In genomic region chr5:122925534-122925958, GRCm38 (mm10) we compare ENCODE assay signal across 8 mouse cellular contexts.
DNase-seq lines count a peak whose midpoint lies in the region; ATAC-seq lines count a peak whose summit lies in the region.

No protein-coding gene starts in this region.

- no peak overlapping the region for H3K27ac ChIP-seq in midbrain, embryonic 11.5 days (ENCODE audit: low read depth, low read length)

- peak; percentile 70 for DNase-seq in A20 (ENCODE audit: low read depth, low spot score)
- peak; percentile 25 for DNase-seq in adrenal gland, adult 8-10 months
- DNase-seq in embryo, embryonic 11.5 days (ENCODE audit: low read depth, low spot score): peak; percentile 67
- DNase-seq in heart, adult 11 months: peak; percentile 96
- peak; percentile 41 for DNase-seq in kidney, adult 11 months
- DNase-seq in left cerebral cortex, postnatal 36 days (ENCODE audit: low spot score in 2 of 2): peak; percentile 50 to 66
- peak; percentile 94 for DNase-seq in midbrain, embryonic 11.5 days (ENCODE audit: low spot score, missing footprints)
- DNase-seq in spleen, postnatal 4 days (ENCODE audit: low spot score in 2 of 2): peak; percentile 51 to 84

- WGBS in midbrain, embryonic 11.5 days: 41% methylated on average over 7 of the region's 7 CpGs

- H3K4me3 ChIP-seq in midbrain, embryonic 11.5 days (ENCODE audit: low read depth, low read length): no peak overlapping the region

- H3K27me3 ChIP-seq in midbrain, embryonic 11.5 days (ENCODE audit: control insufficient read depth, insufficient read depth, low read length): no peaks in the 10 kb centered on the region

- H3K36me3 ChIP-seq in midbrain, embryonic 11.5 days (ENCODE audit: control insufficient read depth, insufficient read depth, low read length): no peaks in the 10 kb centered on the region

- intact Hi-C loops in left cerebral cortex, postnatal 36 days (cut with DNase I): loop anchor here (5.0 kb wide), 2 partner anchors 87 to 122 kb away; partner anchors contain the start of gene Morn3

- H3K9me3 ChIP-seq in midbrain, embryonic 11.5 days (ENCODE audit: control insufficient read depth, low read length): no peaks in the 10 kb centered on the region

- no peak for ATAC-seq in midbrain, embryonic 11.5 days (ENCODE audit: low FRiP score)

- no peak overlapping the region for H3K4me2 ChIP-seq in midbrain, embryonic 11.5 days

- no peak overlapping the region for H3K9ac ChIP-seq in midbrain, embryonic 11.5 days (ENCODE audit: low read length)

- H3K4me1 ChIP-seq in midbrain, embryonic 11.5 days (ENCODE audit: control insufficient read depth, insufficient read depth, low read length): no peaks in the 10 kb centered on the region

Comparison
In these comparisons a context has a peak if more than half of its experiments do, and no peak if none do; other contexts are left out.
1. DNase-seq: peak in every context shown above with its lines; median percentile 96 in heart, adult 11 months; 94 in midbrain, embryonic 11.5 days; 70 in A20; 68 in spleen, postnatal 4 days; 67 in embryo, embryonic 11.5 days; 58 in left cerebral cortex, postnatal 36 days; 41 in kidney, adult 11 months; 25 in adrenal gland, adult 8-10 months.